ENCODE assay signal across 24 mouse cellular contexts in the genomic region with DNA sequence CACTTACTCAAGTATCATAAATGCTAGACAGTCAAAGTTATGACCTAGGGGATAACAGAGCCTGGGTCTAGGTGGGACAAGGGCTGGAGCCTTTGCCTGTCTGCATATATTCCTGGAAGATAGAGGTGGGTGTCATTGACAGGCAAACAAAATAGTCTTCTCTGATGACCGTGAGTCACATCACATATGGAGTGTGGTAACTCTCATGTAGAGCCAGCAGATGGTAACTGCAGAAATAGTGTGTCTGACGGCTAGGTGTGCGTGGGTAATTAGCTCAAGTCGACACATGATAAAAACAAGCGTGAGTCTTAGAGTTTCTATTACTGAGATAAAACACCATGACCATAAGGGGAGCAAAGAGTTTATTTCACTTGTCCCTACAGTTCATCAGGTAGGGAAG.
"Had no signal": no experiment of that assay in that cellular context is flagged by ENCODE, and none has a peak within 500 bp of the region (broad histone marks: within the 10 kb centered on the region; RNA-seq: fewer than 3 reads in every experiment).

No protein-coding gene starts in this region.

- H3K9ac ChIP-seq: limb, embryonic 13.5 days; liver, embryonic 12.5 days; liver, embryonic 15.5 days; lung, embryonic 15.5 days; midbrain, embryonic 13.5 days; neural tube, embryonic 13.5 days; stomach, embryonic 15.5 days had no signal

- H3K27me3 ChIP-seq: limb, embryonic 13.5 days; lung, embryonic 15.5 days; midbrain, embryonic 13.5 days; neural tube, embryonic 13.5 days; stomach, embryonic 15.5 days had no signal

- H3K36me3 ChIP-seq: limb, embryonic 10.5 days; limb, embryonic 13.5 days; liver, embryonic 12.5 days; liver, embryonic 15.5 days; lung, embryonic 15.5 days; midbrain, embryonic 10.5 days; midbrain, embryonic 13.5 days; neural tube, embryonic 13.5 days; stomach, embryonic 15.5 days had no signal

- H3K4me2 ChIP-seq: limb, embryonic 13.5 days; liver, embryonic 12.5 days; liver, embryonic 15.5 days; lung, embryonic 15.5 days; midbrain, embryonic 13.5 days; neural tube, embryonic 13.5 days; stomach, embryonic 15.5 days had no signal

- ATAC-seq: liver, embryonic 12.5 days; midbrain, embryonic 13.5 days; midbrain, embryonic 16.5 days had no signal

- H3K9me3 ChIP-seq: limb, embryonic 10.5 days; limb, embryonic 13.5 days; liver, embryonic 12.5 days; liver, embryonic 15.5 days; lung, embryonic 15.5 days; midbrain, embryonic 10.5 days; midbrain, embryonic 13.5 days; neural tube, embryonic 13.5 days; stomach, embryonic 15.5 days had no signal

- H3K27ac ChIP-seq: kidney, postnatal 0 days; left cerebral cortex, adult 2 months; limb, embryonic 10.5 days; limb, embryonic 13.5 days; liver, embryonic 12.5 days; liver, embryonic 15.5 days; lung, embryonic 15.5 days; midbrain, embryonic 10.5 days; midbrain, embryonic 13.5 days; neural tube, embryonic 13.5 days; stomach, embryonic 15.5 days had no signal

- H3K4me3 ChIP-seq: left cerebral cortex, adult 2 months; limb, embryonic 10.5 days; limb, embryonic 13.5 days; liver, embryonic 12.5 days; liver, embryonic 15.5 days; lung, embryonic 15.5 days; megakaryocyte, embryonic 14.5 days; midbrain, embryonic 10.5 days; midbrain, embryonic 13.5 days; myocyte; neural tube, embryonic 13.5 days; stomach, embryonic 15.5 days had no signal

- H3K4me1 ChIP-seq: limb, embryonic 13.5 days; stomach, embryonic 15.5 days had no signal

- DNase-seq: kidney, adult 2 months; kidney, postnatal 25 days; liver; lung, adult 18-20 months; lung, postnatal 10 days; lung, postnatal 36 days; retina, postnatal 1 day; spleen, adult 18-20 months; thymus, adult 18-20 months; thymus, postnatal 36 days had no signal
